Mouse (Mus musculus): ENCODE results near the gene Tubb2b. TPM values are rescaled to one million over a fixed set of nuclear protein-coding genes. Genes with fewer than 3 reads are reported as not detected.
"Not testable (repeated sequence)": the region's sequence is repeated elsewhere in the genome, so short reads cannot be mapped to it uniquely, and the experiment has no call there.

The Tubb2b gene
- total RNA-seq, 2 experiments from 2014 or later: 17.1 to 20.5 TPM

DNA sequence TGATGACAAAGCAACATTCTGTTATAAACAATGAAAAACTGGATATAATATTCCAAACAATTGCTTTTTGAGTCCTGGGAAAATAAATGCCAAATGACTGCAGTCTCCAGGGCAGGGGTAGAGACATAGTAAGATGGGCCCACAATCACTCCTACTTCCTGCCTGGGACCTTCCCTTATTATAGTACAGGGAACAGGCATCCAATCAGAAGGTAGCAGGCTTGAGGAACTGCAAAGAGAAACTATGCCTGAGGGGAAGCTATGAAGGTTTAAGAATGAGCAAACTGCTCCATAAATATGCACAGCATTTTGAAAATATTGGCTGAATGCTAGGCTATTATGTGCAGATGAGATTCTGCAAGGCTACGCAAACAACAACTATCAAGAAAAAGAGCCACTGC, 23.3 kb downstream of the Tubb2b start:
- DNase-seq: no peak

DNA sequence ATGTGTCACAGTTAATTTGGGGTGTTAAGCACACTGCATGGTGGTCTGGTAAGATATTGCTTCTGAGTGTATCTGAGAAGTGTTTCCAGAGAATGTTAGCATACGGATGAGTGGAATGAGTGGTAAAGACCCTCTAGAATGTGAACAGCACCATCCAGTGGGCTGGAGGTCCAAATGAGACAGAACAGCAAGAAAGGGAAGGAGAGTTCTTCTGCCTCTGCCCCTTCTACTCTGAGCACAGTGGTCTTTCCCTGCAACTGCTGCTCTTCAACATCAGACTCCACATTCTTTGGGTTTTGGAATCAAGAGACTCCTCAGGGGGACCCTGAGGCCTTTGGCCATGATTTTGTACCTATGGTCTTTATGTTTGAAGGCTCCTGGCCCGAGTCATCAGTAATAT, 24.0 kb downstream of the Tubb2b start:
- DNase-seq: no peak

DNA sequence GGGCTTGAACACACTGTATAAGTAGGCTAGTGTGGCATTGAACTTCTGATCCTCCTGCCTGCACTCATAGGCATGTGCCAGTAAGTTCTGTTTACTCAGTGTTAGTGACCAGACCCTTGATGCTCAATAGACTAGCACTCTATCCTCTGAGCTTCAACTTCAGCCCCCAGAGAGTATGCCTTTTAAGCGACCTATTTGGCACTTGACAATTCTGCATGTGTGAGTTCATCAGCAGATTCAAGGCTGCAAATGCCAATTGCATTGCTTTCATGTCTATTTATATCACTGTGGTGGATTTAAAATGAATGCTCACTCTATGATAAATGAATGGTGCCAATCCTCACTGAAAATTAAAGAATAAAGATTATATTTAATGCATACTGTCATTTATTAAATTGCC, 24.9 kb downstream of the Tubb2b start:
- no peak for DNase-seq

DNA sequence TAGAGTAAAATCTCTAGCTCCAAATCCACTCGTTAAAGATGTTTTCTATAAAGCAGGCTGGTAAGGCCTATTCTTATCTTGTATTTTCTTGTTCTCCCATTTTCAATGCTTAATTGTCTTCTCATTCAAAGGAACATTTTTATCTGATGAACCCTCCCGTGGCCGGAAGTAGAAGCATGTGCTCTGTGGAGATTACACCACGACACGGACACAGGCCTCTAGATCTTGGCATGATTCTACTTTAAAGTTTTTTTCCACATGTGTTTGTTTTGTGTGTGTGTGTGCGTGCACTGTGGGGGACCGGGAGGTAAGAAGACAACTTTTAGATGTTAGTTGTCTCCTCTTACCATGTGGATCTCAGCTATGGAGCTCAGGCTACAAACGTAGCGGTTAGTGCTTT, 28.4 kb downstream of the Tubb2b start:
- DNase-seq: no peak

DNA sequence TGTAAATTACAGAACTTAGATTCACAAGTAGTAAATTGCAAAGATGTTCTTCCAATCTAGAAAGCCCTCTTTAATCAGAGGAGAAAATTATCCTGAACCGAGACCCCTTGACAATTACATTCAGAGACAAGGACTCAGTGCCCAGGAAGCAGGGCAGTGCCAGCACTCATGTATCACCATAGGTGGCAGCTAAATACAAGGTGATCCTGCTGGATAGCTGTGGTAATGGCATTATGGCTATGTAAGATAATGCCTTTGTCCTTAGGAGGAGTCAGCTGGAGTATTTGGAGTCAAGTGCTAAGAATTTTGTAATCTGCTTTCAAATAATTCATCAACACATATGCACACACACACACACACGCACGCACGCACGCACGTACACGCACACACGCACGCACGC, 29.0 kb downstream of the Tubb2b start:
- DNase-seq: no peak

DNA sequence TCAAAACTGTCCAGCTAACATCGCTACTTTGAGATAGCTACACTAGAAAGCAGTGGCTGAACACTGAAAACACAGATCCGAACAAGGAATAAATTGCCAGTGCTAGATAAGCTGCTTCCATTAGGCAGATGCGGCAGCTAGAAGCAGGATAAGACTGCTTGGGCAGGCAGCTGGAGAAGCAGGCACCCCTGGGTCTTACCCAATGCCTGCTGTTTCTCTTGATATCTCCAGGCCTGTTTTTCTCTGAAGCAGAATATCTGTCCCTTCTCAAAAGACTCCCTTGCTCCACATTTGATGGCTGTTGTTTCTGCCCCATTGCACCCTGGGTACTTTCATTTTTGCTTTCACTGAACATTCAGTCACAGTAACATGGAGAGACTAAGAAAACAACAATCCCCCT, 29.5 kb downstream of the Tubb2b start:
- no peak for DNase-seq

DNA sequence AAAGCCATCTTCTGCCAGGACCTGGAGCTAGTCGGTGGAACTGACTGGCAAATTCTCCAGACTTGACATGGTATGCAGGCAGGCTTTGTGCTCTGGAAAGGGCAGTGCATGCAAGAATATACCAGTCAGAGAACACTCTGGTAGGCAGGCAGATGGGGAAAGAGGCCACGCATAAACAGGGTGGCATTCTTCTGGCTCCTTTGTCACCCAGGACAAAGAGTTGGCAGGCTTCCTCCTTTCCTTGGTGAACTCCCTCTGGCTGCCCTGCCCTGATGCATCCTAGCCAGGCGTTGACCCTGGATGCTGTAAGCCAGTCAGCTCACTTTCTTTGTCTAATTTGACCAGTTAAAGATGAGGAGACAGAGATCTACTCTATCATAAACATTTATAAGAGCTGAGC, 33.2 kb downstream of the Tubb2b start:
- DNase-seq: no peak

DNA sequence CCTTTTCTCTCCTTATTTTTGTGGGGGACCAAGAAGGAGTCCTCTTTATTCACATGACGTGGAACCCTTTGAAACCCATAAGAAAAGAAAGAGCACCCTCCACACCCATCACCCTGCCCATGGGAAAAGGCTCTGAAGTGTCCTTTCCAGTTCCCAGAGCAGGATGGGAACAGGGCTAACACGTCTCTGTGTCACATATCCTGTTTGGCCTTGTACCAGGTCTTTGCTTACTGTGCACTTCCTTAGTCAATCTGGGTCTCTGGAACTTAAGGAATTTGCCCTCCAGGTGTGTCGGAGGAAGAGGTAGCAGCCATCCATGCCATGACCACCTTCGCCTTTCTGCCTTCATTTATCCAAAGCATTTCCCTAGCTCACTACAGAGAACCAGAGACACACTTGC, 33.8 kb downstream of the Tubb2b start:
- no peak for DNase-seq

DNA sequence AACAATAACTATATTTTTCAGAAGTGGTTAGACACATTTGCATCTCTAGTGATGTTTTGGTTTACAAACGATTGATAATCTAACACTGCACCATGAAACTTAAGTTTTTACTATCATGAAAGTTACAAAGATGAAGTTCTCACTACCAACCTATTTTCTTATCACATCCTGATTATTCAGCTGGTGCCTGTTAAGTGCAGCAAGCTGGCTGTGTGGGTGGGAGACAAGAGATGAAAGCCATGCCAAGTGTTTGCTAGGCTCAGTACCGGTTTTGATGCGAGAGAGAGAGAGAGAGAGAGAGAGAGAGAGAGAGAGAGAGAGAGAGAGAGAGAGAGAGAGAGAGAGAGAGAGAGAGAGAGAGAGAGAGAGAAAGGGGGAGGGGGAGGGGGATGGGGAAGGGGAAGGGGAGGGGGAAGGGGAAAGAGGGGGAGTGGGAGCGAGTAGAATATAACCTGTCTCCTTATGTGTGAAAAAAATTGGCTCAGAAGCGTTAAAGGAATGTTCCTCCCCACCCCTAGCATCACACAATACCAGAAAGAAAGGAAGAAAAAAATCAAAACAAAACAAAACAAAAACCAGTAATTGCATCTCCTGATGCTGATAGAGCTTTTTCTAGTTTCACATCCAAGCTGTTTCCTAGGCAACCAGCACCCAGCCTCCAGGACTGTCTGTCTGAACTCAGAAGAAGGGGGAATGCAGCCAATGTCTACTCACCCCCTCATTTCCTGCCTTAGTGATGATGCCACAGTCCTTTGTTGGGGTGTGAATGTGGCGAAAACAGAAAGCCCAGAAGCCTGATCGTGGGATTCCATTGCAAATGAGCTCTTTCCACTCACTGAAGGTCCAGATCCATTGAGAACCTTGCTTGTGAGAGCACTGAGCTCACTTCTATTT, 34.5 kb downstream of the Tubb2b start:
- DNase-seq: no peak

DNA sequence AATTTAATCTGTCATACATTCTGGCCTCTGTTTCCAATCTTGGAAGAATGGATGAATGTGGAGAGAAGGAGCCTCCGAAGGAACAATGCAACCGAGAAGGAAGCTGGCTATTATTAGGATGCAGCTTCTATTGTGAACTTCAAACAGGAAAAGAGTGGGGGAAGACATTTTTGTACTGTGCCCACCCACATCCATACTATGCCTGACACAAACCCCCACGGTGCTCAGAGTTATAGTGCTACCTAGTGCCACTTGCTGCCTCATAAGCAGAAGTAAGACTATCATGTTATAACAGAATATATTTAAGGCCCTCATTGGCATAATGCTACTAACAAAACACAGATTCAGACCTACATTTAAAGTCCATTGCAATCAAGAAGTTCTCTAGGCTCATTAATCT, 40.9 kb downstream of the Tubb2b start:
- DNase-seq: no peak

DNA sequence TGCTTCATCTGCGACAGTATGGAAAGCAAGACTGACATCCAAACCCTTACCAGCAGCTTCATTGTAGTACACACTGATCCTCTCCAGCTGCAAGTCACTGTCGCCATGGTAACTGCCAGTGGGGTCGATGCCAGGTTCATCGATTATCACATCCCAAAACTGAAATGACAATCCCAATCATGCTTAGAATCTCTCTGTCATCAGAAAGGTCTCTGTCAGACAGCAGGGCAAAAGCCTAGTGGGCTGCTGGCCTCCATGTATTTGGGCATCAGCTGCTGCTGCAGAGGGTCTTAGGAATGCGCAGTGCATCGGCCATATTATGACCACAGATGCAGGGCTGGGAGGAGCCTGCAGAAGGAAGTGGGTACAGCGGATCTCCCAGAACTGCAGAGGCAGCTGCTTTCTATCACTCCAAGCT, 41.4 kb downstream of the Tubb2b start:
- DNase-seq: no peak

DNA sequence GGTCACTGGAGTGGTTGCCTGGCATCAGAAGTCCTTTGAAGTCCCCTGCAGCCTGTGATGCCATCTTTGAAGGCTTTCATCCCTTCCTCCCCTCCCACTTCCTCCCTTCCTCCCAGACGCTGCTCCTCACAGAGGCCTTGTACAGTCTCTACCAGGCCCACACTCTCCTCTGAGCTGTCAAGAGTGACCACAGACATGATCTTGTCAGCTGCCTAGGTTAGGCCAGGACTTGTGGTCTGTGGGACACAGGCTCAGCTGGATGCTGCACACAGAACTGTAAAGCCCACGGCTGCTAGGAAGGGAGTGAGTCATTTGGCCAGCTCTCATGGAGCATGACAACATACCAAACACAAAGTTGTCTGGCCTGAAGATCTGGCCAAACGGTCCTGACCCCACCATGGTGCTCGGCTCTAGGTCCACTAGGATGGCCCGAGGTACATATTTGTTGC, 42.0 kb downstream of the Tubb2b start:
- DNase-seq: not testable (repeated sequence)

DNA sequence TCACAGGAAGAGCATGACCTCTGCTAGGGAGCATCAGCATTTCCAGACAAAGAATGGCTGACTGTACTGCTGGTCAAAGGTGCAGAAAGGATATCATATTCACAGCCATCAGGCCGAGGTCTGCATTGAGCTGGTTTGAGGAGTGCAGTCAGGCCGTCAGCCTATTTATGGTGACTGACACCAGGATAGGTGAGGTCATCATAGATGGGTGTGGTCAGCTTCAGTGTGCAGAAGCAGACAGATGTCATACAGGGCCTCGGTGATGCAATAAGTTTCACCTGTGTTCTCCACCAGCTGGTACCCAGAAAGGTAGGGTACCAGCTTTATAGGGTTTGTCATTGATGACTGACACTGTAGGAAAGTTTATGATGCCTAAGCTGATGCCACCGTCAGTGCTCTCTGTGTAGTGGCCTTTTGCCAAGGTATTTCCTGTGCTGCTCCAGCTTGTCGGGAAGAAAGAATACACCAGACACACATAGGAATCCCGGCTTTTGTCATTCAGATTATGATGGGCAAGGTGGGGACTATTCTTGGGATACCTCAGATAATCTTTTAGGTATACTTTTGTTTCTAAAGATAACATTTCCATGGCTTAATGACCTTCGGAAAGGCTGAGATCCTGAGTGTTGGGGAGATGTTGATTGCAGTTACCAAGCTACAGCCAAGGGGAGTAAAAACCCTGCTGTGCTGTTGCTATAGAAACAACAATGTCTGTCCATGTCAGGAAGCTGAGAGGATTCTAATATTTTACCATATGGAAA, 43.0 kb downstream of the Tubb2b start:
- DNase-seq: no peak

DNA sequence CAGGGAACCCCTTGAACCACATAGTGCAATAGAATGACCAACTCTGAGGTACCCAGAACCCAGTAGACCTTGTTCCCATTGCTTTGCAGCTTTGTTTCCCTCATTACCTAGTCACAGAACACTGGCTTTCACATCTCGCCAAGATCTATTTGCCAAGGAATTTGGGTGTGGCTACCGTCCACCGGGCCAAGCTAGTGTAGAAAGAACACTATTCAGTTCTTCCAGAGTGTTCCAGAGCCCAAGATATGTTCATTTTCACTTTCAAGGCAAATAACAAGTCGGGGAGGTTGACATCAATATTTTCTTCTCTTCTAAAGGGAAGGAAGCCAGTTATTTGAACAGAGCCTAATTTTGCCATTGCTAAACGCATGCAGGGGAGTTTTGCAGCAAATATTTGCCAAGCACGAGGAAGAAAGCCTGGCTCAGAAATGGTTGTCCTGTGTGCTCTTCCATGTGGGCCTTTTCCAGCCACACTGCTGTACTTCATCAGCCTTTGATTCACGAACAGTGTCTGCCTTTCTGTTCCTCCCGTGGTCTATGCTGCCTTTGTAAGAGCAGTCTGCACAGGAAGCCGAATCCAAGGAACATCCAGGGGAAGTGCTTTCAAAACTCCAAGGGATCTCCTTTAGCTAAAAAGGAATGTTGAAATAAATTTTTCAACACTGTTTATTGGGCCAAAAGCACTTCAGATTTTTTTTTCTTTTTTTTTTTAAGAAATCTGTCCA, 46.1 kb downstream of the Tubb2b start:
- DNase-seq: no peak

DNA sequence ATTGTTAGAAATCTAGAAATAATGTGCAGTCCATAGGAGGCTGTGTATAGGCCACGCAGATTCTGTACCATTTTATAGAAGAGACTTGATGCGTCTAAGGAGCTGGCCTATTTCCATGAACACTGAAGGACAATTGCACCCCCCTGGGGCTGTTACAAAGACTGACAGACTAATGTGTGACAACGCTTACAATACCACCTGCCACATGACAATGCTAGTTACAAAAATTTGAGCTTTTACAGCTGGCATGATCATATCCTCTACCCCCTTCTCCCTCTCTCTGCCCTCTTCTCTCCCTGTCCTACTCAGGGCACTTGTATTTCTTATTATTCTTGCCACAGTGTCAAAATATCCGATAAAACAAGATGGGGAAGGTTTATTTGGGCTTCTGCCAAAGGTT, 48.3 kb downstream of the Tubb2b start:
- no peak for DNase-seq

DNA sequence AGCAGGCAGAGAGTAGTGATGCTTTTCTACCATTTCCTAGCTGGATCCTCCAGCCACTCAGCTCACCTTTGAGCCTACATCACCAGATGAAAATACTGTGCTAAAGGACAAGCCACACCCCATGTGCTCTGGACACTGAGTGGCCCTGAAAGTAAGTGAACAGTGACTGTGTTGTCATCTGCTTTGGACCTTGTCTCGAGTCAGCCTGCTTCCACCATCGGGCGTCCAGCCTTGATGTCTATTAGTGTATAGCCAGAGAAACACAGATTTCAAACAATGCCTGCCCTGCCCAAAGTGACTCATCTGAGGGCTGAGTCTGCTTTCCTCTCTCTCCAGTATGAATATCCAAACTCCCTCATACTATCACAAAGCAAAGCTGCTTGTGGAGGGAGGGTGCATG, 50.5 kb downstream of the Tubb2b start:
- DNase-seq: no peak

DNA sequence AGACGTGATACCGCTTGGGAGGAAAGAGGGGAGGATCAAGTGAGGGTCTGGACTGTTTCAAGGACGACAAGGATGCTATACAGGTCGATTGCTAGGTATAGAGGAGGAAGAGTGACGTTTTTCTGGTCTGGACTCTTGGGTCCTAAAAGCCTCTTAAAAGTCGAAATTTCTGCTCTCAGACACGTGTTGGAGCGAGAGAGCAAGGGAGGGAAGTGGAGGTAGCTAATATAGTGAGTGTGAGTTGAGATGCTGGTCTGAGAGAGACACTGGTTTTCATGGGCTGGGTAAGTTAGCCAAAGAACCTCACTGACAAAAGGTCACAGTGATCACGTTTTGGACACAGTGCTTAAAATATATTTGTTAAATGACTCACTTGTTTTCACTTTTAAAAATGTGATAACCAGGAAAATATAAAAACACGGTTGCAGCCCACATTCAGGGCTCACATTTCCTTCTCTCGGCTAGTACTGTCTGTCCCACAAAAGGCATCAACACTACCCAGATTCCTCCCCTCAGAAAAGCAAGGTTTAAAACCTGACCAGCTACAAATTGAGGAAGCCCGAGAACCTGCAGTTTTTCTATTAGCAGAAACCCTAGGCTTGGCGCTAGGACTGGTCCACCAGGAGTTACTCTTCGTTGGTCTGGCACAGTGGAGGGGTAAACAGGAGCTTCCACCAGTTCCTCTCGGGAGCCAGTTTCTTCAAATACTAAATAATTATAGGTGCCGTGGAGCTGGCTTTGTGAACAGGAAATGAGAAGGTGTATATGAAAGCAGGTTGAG, 51.6 kb downstream of the Tubb2b start:
- no peak for DNase-seq

DNA sequence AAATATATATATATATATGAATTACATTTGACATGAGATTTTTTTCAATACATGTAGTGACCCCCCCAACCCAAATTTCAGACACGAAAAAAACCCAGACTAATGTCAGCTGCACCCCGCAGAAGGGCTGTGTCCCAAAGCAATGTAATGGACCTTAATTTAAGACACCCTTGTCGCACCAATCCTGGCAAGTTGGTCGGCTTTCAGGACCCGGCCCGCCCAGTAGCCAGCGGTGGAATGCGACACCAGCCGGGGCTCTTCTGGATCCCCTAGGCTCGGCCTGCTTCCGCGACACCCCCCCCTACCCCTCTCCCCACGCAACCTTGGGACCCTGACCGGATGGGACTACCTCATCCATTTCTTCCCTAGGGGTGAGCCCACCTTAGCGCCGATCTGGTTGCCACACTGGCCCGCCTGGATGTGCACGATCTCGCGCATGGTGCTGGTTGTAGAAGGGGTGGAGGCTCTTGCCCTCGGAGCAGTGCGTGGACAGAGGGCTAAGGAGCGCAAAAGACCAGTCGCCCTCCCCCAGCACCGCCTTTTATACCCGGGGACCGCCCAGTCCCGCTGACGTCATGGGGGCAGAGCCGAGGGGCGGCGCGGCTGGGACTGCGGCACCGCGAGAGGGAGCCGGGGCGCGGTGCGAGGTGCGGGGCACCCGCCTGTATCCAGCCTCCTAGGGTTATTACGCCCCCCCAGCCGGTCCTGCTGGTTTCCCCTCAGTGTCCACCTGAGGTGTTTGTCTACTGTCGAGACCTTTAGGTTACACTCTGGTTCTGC, 52.6 kb downstream of the Tubb2b start, which contains the start of gene Tubb2a:
TSS of gene Tubb2a (minus strand) at position 516 of the 780 bp plus-strand sequence.
- DNase-seq: peak; percentile 95

Data from gastrocnemius, postnatal 10 days (tissue).